Mouse (Mus musculus): ENCODE data around the gene Slc9b1.

- TF ChIP-seq CTCF (IDR thresholded peaks at IDR 0.05; ENCODE audit: extremely low read depth, insufficient read length, insufficient replicate concordance, low read depth, low read length), result no peak
- no peak; the same call in 1 of the 2 replicates for TF ChIP-seq POLR2A (IDR thresholded peaks at IDR 0.05; ENCODE audit: low read depth, low read length)
These were observed 91.2 kb downstream of the Slc9b1 start for GRCm38 (mm10) chr3:135438913-135439531.
